Mouse (Mus musculus) cerebral cortex, adult 2 months (tissue): Measurements from ENCODE around the gene Lclat1.

Source experiments
- WGBS: fragments of 180-500 bp; shearing (Covaris S2); methylation state at CpG from one replicate; pipeline ENCODE4 v1.1.7; 2018; 5-methylcytosine and 5-hydroxymethylcytosine counted together

The Lclat1 gene

GRCm38 (mm10) chr17:73245089-73245684, 137.4 kb downstream of the Lclat1 start:
- 81% methylated on average over 13 of the region's 13 CpGs for WGBS

GRCm38 (mm10) chr17:73246036-73246435, 138.3 kb downstream of the Lclat1 start:
- 77% methylated on average over 3 of the region's 3 CpGs for WGBS

GRCm38 (mm10) chr17:73246926-73247325, 139.1 kb downstream of the Lclat1 start:
- WGBS = 98% methylated on average over 2 of the region's 2 CpGs

- 94% methylated on average over 14 of the region's 14 CpGs for WGBS
Measured at GRCm38 (mm10) chr17:73247758-73248157, 140.0 kb downstream of the Lclat1 start.

- 88% methylated on average over 3 of the region's 3 CpGs for WGBS
Measured at GRCm38 (mm10) chr17:73250488-73251141, 142.8 kb downstream of the Lclat1 start.

- WGBS = 69% methylated on average over 8 of the region's 8 CpGs
Measured at GRCm38 (mm10) chr17:73251142-73251502, 143.3 kb downstream of the Lclat1 start.

- 59% methylated on average over 11 of the region's 11 CpGs for WGBS
Measured at GRCm38 (mm10) chr17:73251812-73252608, 144.2 kb downstream of the Lclat1 start.

- WGBS = 71% methylated on average over 10 of the region's 10 CpGs
Measured at GRCm38 (mm10) chr17:73253291-73253969, 145.6 kb downstream of the Lclat1 start.

GRCm38 (mm10) chr17:73255801-73256200, 148.0 kb downstream of the Lclat1 start:
- WGBS = 71% methylated on average over 5 of the region's 5 CpGs

GRCm38 (mm10) chr17:73258620-73259019, 150.8 kb downstream of the Lclat1 start:
- 47% methylated on average over 12 of the region's 12 CpGs for WGBS

GRCm38 (mm10) chr17:73259258-73259657, 151.5 kb downstream of the Lclat1 start:
- WGBS = 97% methylated on average over 5 of the region's 5 CpGs

- 77% methylated on average over 2 of the region's 2 CpGs for WGBS
Measured at GRCm38 (mm10) chr17:73262558-73262957, 154.8 kb downstream of the Lclat1 start.

- WGBS = 46% methylated on average over 8 of the region's 8 CpGs
Measured at GRCm38 (mm10) chr17:73263077-73263501, 155.3 kb downstream of the Lclat1 start.

GRCm38 (mm10) chr17:73270871-73271796, 163.3 kb downstream of the Lclat1 start:
- WGBS = 42% methylated on average over 15 of the region's 15 CpGs

GRCm38 (mm10) chr17:73271797-73272600, 164.2 kb downstream of the Lclat1 start:
- 56% methylated on average over 7 of the region's 7 CpGs for WGBS

- WGBS = 93% methylated on average over 7 of the region's 7 CpGs
Measured at GRCm38 (mm10) chr17:73273809-73274208, 166.0 kb downstream of the Lclat1 start.

GRCm38 (mm10) chr17:73275066-73275465, 167.3 kb downstream of the Lclat1 start:
- 96% methylated on average over 10 of the region's 10 CpGs for WGBS

GRCm38 (mm10) chr17:73277770-73278169, 170.0 kb downstream of the Lclat1 start:
- WGBS = 96% methylated on average over 4 of the region's 4 CpGs

- WGBS = 59% methylated on average over 6 of the region's 6 CpGs
Measured at GRCm38 (mm10) chr17:73282702-73283101, 174.9 kb downstream of the Lclat1 start.

- WGBS = 66% methylated on average over 2 of the region's 2 CpGs
Measured at GRCm38 (mm10) chr17:73284301-73284700, 176.5 kb downstream of the Lclat1 start.
